Mouse (Mus musculus): ENCODE measurements around the gene Adap2. TPM values are rescaled to one million over a fixed set of nuclear protein-coding genes. Genes with fewer than 3 reads are reported as not detected.
"Not testable (repeated sequence)": the region's sequence is repeated elsewhere in the genome, so short reads cannot be mapped to it uniquely, and the experiment has no call there.

Adap2 gene
- polyA plus RNA-seq, 1 experiment, result 3.1 TPM

DNA sequence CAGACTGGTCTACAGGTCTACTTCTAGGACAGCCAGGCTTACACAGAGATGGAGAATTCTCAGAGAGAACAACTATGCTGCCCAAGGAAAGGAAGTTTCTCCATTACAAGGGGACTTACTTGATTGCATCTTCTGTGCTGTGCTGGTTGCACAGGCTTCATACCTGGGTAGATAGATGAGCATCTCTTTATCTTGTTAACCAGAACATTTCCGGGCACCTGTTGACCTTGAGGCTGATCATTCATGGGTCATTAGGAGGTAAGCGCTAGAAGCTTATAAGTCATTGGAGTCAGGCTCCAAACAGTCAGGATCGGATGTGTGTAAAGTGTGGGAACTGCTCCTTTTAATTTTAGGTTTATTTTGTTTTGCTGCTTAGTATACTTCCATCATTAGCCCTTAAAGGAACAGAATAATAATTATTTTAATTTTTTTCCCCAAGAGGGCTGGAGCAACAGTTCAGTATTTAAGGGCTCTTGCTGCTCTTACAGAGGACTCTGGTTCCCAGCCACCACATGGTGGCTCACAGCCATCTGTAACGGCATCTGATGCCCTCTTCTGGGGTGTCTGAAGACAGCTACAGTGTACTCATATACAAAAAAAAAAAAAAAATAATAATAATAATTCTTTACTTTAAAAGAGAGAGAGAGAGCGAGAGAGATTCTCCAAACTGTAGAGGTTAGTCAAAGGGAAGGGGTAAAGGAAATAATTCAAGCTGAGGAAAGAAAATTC, 27.3 kb downstream of the Adap2 start:
- TF ChIP-seq CTCF (IDR thresholded peaks at IDR 0.05; ENCODE audit: borderline replicate concordance, extremely low read depth, insufficient read depth, insufficient read length) (no peak), POLR2A (IDR thresholded peaks at IDR 0.05; ENCODE audit: borderline replicate concordance, extremely low read depth, insufficient read depth, insufficient read length, poor library complexity, severe bottlenecking) (no peak)

DNA sequence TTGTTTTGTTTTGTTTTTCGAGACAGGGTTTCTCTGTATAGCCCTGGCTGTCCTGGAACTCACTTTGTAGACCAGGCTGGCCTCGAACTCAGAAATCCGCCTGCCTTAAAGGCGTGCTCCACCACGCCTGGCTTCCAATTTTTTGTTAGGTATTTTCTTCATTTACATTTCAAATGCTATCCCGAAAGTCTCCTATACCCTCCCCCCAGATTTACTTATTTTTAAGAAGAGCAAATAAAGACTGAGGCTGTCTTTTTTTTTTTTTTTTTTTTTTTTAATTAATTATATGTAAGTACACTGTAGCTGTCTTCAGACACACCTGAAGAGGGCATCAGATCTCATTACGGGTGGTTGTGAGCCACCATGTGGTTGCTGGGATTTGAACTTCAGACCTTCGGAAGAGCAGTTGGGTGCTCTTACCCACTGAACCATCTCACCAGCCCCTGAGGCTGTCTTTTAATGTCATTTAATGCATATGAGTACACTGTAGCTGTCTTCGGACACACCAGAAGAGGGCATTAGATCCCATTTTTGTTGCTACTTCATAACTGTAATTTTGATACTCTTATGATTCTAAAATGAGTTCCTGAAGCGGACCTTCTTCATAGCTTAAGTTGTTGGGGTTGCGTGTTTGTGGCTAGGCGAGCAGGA, 29.3 kb downstream of the Adap2 start:
- not testable (repeated sequence) for DNase-seq (ENCODE audit: low read depth)

More for the DNA sequence above, 27.3 kb downstream of the Adap2 start:
- no peak for DNase-seq (ENCODE audit: low read depth)

DNA sequence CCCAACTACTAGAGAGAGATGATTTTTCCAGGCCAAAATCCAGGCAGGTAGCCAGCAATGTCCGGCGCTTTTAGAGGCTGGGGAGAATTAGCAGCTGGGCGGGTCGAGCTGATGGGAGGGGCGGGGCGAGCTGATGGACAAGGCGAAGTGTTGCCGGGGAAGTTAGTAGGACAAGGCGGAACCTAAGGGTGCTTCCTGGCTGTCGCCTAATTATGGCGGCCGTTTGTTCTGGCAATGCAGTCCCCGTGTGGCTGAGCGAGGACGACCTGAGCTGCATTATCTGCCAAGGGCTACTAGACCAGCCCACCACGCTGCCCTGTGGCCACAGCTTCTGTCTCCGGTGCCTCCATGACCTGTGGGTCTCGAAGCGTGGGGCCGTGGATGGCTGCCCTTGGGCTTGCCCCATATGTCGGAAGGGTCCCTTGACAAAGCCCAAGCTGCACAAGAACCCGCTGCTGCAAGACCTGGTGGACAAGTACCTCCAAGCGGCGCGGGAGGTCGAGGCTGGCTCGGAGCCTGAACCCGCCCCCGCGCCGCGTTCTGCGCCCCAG, 29.9 kb downstream of the Adap2 start, which contains the start of gene Rnf135:
TSS of gene Rnf135 (plus strand) at position 147 of the 551 bp plus-strand sequence.
- peak; percentile 86 for DNase-seq (ENCODE audit: low read depth)
- TF ChIP-seq CTCF (IDR thresholded peaks at IDR 0.05; ENCODE audit: borderline replicate concordance, extremely low read depth, insufficient read depth, insufficient read length), result no peak
- TF ChIP-seq POLR2A (IDR thresholded peaks at IDR 0.05; ENCODE audit: borderline replicate concordance, extremely low read depth, insufficient read depth, insufficient read length, poor library complexity, severe bottlenecking), result peak; percentile 22; the same call in 1 of the 2 replicates

DNA sequence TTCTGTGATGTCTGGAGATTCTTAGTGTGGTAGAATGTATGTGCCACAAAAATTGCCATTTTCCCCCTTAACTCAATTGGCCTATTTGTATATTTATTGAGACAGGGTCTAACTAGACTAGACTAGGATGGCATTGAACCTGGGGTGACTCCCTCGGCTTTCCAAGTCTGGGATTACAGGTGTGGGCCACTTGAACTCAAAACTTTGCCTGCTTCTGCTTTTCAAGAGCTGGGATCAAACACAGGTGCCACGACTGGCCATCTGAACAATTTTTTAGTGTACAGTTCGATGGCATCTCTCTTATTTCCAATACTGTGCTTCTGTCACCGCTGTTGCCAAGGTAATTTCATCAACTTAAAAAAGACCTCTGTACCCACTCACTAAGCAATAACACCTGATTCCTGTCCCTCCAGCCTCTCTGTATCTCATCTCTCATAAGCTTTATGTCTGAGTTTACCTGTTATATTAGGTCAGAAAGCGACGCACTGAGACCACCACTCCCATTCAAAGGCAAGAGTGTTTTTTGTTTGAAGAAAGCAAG, 30.7 kb downstream of the Adap2 start:
- DNase-seq (ENCODE audit: low read depth), result no peak
- TF ChIP-seq CTCF (IDR thresholded peaks at IDR 0.05; ENCODE audit: borderline replicate concordance, extremely low read depth, insufficient read depth, insufficient read length) (no peak), POLR2A (IDR thresholded peaks at IDR 0.05; ENCODE audit: borderline replicate concordance, extremely low read depth, insufficient read depth, insufficient read length, poor library complexity, severe bottlenecking) (no peak)

DNA sequence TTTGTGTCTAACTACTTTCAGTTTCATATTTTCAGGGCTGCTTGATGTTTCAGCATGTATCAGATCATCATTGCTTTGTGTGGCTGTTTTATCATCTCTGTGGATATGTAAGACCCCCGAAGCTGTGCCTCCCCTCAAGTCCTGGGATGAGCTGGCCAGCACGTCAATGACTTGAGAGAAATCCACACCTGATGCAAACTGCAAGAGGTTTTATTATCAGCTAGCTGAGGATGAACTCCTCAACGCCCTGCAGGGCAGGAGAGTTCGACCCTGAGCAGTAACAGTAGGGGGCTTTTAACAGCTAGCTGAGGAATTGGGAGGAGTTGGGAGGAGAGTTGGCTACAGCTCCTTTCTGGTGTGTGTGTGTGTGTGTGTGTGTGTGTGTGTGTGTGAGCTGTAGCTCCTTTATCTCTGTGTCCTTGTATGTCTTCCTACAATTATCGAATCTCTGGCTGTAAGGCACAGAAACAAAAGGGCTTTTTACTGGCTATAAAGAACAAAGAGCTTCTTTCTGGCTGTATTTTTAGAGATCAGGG, 31.6 kb downstream of the Adap2 start:
- DNase-seq (ENCODE audit: low read depth), result not testable (repeated sequence)

DNA sequence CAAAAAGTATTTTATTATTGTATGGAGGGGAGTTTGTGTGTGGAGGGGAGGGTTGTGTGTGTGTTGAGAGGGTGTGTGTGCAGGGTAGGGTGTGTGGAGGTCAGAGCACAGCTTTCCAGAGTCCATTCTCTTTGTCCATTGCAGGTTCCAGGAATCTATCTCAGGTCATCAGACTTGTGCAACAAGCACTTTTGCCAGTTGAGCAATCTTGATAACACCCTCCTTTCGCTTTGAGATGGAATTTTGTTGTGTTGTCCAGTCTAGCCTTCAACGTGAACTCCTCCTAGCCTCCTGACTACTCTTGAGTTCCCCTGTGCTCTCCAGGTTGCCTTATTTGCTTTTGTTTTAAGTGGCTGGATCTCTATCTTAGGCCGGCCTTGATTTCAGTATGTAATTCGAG, 36.4 kb downstream of the Adap2 start:
- no peak for DNase-seq (ENCODE audit: low read depth)
- TF ChIP-seq CTCF (IDR thresholded peaks at IDR 0.05; ENCODE audit: borderline replicate concordance, extremely low read depth, insufficient read depth, insufficient read length) (no peak), POLR2A (IDR thresholded peaks at IDR 0.05; ENCODE audit: borderline replicate concordance, extremely low read depth, insufficient read depth, insufficient read length, poor library complexity, severe bottlenecking) (no peak)

DNA sequence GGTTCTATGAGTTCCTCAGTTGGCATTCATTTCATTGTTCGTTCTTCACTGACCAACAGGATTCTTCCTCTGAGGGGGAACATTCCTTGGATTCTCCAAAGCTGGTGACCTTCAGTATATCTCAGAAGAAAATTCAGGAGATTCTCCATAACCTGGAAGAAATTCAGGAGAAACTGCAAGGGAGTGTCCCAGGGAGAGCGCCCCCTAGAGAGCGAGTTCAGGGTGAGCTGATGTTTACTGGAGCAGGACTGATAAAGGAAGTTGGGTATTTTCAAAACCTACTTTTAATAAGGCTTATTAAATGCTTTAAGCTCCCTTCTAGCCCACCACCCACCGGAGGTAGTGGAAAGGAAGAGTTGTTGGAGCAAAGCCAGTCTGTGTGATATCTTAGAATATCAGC, 39.9 kb downstream of the Adap2 start:
- DNase-seq (ENCODE audit: low read depth), result no peak
- TF ChIP-seq CTCF (IDR thresholded peaks at IDR 0.05; ENCODE audit: borderline replicate concordance, extremely low read depth, insufficient read depth, insufficient read length), result no peak
- no peak for TF ChIP-seq POLR2A (IDR thresholded peaks at IDR 0.05; ENCODE audit: borderline replicate concordance, extremely low read depth, insufficient read depth, insufficient read length, poor library complexity, severe bottlenecking)

DNA sequence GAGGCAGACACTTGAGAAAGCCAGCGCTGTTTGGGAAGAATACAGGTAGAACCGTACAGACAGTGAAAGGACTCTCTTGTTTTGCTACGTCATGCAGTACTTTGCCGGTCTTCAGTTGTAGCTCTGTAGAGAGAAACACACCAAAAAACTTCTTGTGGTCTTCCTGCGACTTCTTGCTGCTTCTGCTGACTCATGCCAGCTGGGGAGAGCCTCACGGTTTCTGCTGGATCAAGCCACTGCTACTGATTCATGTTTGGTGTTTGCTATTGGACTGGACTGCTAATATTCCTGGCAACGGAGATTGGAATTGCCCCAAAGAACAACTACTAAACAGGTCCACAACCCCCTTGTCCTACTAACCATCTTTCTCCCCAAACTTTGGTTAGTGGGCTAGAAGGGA, 42.4 kb downstream of the Adap2 start:
- no peak for TF ChIP-seq POLR2A (IDR thresholded peaks at IDR 0.05; ENCODE audit: borderline replicate concordance, extremely low read depth, insufficient read depth, insufficient read length, poor library complexity, severe bottlenecking)
- no peak for TF ChIP-seq CTCF (IDR thresholded peaks at IDR 0.05; ENCODE audit: borderline replicate concordance, extremely low read depth, insufficient read depth, insufficient read length)
- no peak for DNase-seq (ENCODE audit: low read depth)

DNA sequence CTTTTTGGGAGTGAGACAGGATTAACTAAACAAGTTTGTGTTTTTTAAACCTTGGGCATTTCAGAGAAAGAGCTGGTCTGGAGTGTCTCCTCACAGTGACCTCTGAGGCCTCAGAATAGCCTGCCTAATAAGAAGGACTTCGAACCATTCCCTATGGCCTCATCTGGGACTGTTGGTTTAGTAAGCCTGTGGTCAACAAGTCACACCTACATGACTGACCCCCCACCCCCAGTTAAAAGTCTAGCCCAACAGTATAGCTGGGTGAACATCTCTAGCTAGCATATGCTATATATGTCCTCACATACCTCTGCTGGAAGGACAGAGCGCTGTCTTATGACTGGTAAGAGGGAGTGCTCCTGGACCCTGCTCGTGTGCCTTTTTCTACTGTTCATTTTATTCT, 45.4 kb downstream of the Adap2 start:
- TF ChIP-seq POLR2A (IDR thresholded peaks at IDR 0.05; ENCODE audit: borderline replicate concordance, extremely low read depth, insufficient read depth, insufficient read length, poor library complexity, severe bottlenecking) (no peak), CTCF (IDR thresholded peaks at IDR 0.05; ENCODE audit: borderline replicate concordance, extremely low read depth, insufficient read depth, insufficient read length) (no peak)
- no peak for DNase-seq (ENCODE audit: low read depth)

DNA sequence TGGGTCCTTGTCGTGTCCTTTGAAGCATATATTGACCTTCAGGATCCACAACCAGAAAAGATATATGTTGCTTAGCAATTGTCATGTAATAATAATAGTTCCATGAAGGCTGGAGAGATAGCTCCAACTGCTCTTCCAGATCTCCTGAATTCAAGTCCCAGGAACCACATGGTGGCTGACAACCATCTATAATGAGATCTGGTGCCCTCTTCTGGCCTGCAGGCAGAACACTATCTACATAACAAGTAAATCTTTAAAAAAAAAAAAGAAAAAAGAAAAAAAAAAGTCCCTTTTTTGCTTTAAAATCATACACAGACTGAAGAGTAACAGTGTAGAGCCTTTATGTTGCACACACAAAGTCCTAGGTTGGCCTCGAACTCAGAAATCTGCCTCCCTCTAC, 45.9 kb downstream of the Adap2 start:
- DNase-seq (ENCODE audit: low read depth), result no peak
- TF ChIP-seq POLR2A (IDR thresholded peaks at IDR 0.05; ENCODE audit: borderline replicate concordance, extremely low read depth, insufficient read depth, insufficient read length, poor library complexity, severe bottlenecking) (no peak), CTCF (IDR thresholded peaks at IDR 0.05; ENCODE audit: borderline replicate concordance, extremely low read depth, insufficient read depth, insufficient read length) (peak; percentile 10; the same call in 1 of the 2 replicates)

DNA sequence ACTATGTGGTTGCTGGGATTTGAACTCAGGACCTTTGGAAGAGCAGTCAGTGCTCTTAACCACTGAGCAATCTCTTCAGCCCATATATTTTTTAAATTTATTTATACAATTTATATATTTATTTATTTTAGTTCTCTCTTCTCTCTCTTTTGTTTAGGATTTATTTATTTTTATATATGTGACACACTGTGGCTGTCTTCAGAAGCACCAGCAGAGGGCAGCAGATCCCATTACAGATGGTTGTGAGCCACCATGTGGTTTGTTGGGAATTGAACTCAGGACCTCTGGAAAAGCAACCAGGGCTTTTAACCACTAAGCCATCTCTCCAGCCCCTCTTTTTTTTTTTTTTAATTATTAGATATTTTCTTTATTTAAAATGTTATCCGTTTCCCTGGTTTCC, 46.4 kb downstream of the Adap2 start:
- no peak for DNase-seq (ENCODE audit: low read depth)
- no peak for TF ChIP-seq POLR2A (IDR thresholded peaks at IDR 0.05; ENCODE audit: borderline replicate concordance, extremely low read depth, insufficient read depth, insufficient read length, poor library complexity, severe bottlenecking)
- TF ChIP-seq CTCF (IDR thresholded peaks at IDR 0.05; ENCODE audit: borderline replicate concordance, extremely low read depth, insufficient read depth, insufficient read length), result peak; percentile 47; the same call in 1 of the 2 replicates

DNA sequence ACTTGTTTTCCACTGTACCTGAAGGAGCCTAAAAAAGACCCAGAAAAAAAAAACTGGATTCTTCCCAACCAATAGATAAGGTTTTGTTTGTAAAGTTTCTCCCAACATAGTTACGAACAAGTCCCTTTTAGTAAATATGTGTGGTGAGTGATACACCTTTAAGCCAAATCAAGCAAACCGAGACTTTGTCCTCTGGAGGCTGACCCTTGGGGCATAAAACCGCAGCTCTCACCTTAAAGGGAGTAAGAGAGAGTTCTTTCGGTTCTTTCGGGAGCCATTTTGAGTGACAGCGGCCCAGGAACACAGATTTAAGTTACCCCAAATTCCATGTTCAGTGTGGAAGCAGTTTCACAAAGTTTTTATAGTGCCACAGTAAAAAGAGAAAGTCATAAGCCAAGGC, 48.4 kb downstream of the Adap2 start:
- no peak for TF ChIP-seq CTCF (IDR thresholded peaks at IDR 0.05; ENCODE audit: borderline replicate concordance, extremely low read depth, insufficient read depth, insufficient read length)
- TF ChIP-seq POLR2A (IDR thresholded peaks at IDR 0.05; ENCODE audit: borderline replicate concordance, extremely low read depth, insufficient read depth, insufficient read length, poor library complexity, severe bottlenecking), result no peak
- DNase-seq (ENCODE audit: low read depth), result no peak

Measured in brain, embryonic 14.5 days (tissue).